Mouse (Mus musculus): ENCODE data around the gene Atf7.

GRCm38 (mm10) chr15:102508336-102508735, 116.9 kb downstream of the Atf7 start:
- TF ChIP-seq CTCF (IDR thresholded peaks at IDR 0.05; ENCODE audit: low read depth) (no peak), EP300 (IDR thresholded peaks at IDR 0.05; ENCODE audit: low read depth) (no peak)

Data from heart, postnatal 0 days (tissue).